Mouse (Mus musculus): ENCODE measurements around the gene Arhgef11. TPM values are rescaled to one million over a fixed set of nuclear protein-coding genes. Genes with fewer than 3 reads are reported as not detected.
A peak's percentile ranks its signal among the peaks of the same experiment; 100 is the strongest.
"Not testable (repeated sequence)": the region's sequence is repeated elsewhere in the genome, so short reads cannot be mapped to it uniquely, and the experiment has no call there.

Gene Arhgef11
- 10 to 100 TPM; 14.8 to 17.2 TPM for total RNA-seq (2021)
- long read RNA-seq, experiment 1, partial matches to known transcripts: 3 of 5 reads
- long read RNA-seq, experiment 1, other reads (novel, unspliced or antisense): 2 of 5 reads
- long read RNA-seq, experiment 2, partial matches to known transcripts: 3 of 5 reads
- long read RNA-seq, experiment 2, other reads (novel, unspliced or antisense): 2 of 5 reads

DNA sequence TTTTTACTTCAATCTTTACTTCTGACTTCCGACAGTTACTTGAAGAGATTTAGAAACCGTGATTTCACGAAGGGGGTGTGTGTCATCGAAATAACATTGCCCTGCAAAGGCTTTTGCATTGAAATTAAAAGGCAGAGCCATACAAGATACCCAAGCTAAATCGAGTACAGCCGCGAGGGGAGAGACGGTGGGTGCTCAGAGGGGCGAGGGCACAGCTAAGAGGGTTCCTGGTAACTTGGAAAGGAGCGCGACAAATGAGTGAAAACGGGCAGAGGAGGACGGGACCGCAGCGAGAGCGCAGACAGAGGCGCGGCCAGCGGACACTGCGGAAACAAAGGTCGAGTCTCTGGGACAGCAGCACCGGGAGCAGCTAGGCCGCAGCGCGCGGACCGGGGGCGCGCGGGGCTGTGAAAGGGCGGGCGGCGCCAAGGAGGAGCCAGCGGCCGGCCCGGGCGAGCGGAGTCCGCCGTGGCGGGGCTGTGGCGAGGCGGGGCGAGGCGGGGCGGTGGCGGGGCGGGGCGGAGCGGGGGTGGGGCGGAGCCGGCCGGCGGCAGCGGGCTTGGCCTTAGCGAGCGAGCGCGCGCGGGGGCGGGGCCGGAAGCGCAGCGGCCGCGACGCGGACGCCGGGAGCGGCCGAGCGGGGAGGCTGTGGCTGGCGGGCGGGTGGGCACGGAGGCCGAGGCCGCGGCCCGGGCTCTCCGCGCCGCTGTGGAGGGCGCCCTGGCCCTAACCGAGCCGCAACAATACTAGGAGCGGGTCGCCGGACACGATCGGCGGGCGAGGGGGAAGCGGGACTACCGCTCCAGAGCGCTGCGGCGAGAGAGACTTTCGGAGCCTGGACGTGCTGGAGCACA is at the start of gene Arhgef11:
Arhgef11 (plus strand) TSS at position 603 of the 854 bp plus-strand sequence.
- DNase-seq: peak; percentile 83

DNA sequence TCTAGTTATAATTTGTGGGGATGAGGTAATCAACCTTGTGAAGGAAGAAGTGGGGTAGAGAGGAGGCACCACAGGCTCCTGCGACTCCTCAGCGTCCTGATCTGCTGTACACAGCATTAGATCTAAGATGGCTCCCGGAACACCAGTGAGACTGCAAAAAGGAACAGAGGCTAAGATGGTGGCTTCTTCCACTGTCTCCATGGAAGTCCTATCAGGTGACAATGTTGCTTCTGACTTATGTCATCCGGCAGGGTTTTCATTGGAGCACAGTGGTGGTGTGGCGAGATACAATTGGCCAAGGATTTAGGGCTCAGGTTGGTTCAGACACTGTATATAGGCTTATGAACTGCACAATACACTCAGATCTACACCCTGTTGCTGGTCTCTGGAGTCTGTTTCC is 48.7 kb upstream of the Arhgef11 start:
- DNase-seq: no peak

DNA sequence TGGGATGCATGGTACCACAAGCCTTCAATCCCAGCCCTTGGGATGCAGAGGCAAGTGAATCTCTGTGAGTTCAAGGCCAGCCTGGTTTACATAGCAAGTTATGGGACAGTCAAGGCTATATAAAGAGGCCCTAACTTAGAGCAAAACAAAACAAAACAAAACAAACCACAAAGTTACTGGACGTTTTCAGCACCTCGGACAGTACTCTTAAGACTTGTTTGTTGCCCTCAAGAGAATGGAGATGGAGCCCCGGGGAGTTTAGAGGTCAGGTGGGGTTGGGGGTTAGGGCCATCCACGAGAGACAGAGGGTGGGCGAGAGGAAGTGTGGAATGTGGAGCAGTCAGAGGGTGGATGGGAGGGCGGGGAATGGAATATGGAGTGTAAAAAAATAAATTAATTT is 41.6 kb upstream of the Arhgef11 start:
- no peak for DNase-seq

DNA sequence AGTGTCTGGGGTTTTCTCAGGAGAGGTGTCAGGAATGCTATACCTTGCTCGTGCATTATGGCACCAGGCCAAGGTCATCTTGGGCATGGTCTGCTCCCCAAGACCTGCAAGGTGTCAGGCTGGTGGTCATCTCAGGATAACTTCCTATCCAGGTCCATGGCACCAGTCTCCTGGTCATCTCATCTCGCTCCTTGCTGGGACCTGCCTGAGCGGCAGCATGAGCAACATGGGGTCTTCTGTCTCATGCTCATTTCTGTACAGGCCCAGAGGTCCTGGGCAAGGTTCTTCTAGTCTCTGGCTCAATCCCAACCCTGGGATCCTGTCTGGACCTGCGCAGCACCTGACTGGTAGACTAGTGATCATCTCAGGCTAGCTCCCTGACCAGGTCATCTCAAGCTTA is 35.1 kb upstream of the Arhgef11 start:
- DNase-seq: no peak

- DNase-seq: no peak
Measured at GRCm38 (mm10) chr3:87593793-87594192, 23.6 kb upstream of the Arhgef11 start.

GRCm38 (mm10) chr3:87595328-87595727 is 22.0 kb upstream of the Arhgef11 start:
- DNase-seq: not testable (repeated sequence)

DNA sequence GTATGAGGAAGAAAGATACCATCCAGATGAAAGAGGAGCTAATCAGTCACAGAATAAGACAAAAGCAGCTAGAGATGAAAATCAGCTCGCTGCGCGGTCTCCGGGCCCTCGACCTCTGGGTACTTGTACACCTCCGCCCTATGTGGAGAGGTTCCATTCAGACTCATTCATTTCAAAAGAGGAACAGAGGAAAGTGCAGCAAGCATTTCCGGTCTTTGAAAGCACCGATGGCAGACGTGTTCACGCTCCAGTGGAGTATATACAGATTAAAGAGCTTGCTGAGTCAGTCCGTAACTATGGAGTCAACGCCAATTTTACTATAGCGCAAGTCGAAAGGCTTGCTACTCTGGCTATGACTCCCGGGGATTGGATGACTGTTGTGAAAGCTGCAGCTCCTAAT is 16.3 kb upstream of the Arhgef11 start:
- DNase-seq: not testable (repeated sequence)

GRCm38 (mm10) chr3:87616354-87616753 is 1.0 kb upstream of the Arhgef11 start:
- DNase-seq: no peak

DNA sequence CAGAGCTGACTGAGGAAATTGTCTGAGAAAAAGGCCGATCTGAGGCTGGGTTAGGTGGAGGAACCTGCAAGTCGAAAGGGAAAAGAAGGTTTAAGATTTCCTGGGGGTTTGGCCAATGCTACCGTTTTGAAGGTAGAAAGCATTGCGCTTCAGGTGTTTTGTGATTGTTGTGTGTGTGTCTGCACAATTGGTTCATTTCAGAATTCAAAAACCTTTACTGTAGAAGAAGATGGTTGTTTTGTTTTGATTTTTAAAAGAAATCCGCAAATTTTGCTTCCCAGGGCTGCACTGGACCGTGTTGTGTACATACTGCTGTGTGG is 412 bp downstream of the Arhgef11 start:
- DNase-seq: no peak

- no peak for DNase-seq
Measured at GRCm38 (mm10) chr3:87618240-87618639, 881 bp downstream of the Arhgef11 start.

DNA sequence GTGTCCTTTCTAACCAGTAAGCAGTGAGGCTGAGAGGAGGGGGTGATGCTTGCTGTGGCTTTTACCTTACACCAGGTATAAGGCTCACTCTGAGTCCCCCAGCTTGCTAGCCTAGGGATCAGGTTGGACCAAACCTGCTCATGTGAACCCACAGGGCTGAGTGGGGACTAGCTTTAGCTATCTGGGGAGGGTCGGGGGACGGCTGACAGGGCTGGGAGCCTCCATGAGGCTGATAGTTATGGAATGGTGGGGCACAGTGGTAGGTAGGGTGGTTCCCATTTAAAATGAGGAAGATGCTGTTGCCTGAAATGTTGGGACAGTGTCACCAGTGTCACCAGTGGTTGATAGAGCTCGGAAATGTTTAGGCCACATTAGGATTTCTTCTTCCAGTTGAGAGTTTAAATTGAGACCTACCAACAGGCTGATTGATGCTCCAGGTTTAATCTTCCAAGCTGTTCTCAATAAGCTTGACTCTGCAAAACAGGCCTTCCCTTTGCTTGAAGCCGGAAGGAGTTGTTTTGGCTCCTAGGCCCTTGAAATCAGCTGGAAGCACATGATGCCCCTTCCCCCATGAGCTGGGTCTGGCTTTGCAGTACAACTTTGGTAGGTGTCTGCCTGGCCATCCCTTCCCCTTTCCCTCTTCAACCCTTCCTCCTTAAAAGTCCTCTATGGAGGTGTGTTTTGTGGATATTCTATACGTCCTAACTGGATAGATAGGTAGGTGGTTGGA is 1.8 kb downstream of the Arhgef11 start:
- no peak for DNase-seq

DNA sequence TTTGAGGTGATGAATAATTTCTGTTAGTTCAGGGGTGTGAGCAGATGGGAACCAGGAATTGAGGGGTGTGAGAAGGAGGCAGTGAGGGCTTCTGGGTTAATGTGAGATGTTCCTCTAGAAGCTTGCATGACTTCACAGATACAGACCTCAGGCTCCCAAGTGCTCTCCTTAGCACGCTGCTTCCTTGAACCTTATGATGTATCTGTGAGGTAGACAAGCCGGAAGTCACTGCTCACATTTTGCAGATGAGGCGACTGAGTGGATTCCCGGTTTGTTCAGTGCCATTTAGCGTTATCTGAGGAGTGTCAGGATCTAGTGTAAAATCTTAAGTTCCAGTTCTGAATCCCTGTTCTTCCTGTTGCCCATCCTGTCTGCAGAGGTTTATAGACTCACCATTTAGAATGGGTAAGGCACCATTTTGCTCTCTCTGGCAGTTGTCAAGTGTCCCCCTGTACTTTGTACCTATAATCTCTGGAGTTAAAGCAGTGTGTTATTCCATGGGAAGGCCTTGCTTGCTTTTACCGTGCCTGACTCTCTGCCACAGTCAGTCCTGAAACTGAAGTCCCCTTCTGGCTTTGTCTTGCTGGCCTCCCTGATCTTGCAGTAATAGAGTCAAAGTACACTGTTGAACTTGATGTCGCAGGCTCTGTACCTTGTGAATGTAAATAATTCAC is 3.0 kb downstream of the Arhgef11 start:
- no peak for DNase-seq

- no peak for DNase-seq
Measured at GRCm38 (mm10) chr3:87624899-87625298, 7.5 kb downstream of the Arhgef11 start.

GRCm38 (mm10) chr3:87630899-87631298 is 13.5 kb downstream of the Arhgef11 start:
- peak; percentile 9 for DNase-seq

- no peak for DNase-seq
Measured at GRCm38 (mm10) chr3:87631408-87631807, 14.0 kb downstream of the Arhgef11 start.

DNA sequence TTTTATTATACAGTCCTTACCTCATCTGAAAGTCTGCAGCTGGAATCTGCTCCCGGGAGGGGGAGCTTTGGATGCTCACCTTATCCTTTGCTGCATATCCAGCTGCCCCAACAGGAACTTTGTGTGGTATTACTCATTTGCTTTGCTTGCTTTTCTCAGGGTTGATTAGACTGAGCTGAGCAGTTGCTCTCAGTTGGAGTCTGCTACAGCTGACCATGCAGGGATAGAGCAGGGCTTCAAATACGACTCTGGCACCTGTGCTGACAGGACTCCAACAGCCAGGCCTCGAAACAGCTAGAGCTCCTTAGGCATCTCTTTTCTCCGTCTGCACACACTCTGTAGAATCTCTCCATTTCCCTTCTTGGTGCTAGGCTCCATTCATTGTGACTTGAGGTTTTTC is 18.2 kb downstream of the Arhgef11 start:
- DNase-seq: no peak

- DNase-seq: no peak
Measured at GRCm38 (mm10) chr3:87643453-87643852, 26.1 kb downstream of the Arhgef11 start.

DNA sequence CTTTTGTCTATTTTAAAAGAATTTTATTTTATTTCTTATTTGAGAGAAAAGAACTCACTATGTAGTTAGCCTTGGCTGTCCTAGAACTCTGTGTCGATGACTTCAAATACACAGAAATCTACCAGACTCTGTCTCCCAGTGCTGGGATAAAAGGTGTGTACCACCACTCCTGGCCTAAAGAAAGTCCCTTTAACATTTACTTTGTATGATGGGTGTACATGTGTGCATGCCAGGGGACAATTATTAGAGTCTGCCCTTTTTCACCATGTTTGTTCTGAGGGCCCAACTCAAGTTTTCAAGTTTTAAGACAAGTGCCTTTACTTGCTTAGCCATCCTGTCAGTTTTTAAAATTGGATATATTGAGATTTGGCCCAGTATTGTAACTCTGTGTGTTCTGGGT is 28.8 kb downstream of the Arhgef11 start:
- DNase-seq: no peak

GRCm38 (mm10) chr3:87649063-87649462 is 31.7 kb downstream of the Arhgef11 start:
- no peak for DNase-seq

- no peak for DNase-seq
Measured at GRCm38 (mm10) chr3:87658348-87658747, 41.0 kb downstream of the Arhgef11 start.

DNA sequence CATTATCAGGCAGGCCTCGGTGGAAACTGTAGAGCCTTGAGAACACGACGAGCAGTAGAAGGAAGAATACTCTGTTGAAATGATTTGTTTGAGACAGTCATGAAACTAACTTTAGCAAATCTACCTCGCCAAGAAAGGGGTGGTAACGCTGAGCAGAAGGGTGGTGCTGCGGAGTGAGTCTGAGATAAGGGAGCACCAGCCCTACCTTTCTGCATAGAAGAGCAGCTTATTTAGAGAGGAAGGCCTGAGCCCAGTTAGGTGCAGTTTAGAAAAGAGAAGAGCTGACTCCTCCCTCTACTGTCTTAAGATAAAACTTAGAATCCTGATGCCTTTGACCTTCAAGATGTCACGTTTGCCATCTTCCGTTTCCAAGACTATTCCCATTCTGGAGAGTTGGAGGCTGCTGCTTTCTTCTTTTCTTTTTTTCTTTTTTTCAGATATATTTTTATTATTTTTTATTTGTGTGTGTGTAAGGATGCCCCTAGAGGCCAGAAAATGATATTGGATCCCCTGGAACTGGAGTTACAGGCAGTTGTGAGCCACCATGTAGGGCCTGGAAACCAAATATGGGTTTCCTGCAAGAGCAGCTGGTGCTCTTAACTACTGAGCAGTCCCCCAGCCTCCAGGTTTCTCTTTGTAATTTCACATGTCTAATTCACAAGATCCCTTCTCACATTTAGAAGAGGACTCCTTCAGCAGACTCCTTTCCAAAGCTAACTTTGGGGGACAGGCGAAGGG is 42.5 kb downstream of the Arhgef11 start:
- no peak for DNase-seq

- DNase-seq: no peak
Measured at GRCm38 (mm10) chr3:87660479-87660878, 43.1 kb downstream of the Arhgef11 start.
